8 mouse cellular contexts compared by ENCODE assay signal in genomic region chr11:70465824-70466223, GRCm38 (mm10). TPM values are rescaled to one million over a fixed set of nuclear protein-coding genes. Genes with fewer than 3 reads are reported as not detected.
DNase-seq lines count a peak whose midpoint lies in the region; ATAC-seq and TF ChIP-seq lines count a peak whose summit lies in the region.

No protein-coding gene starts in this region.

- no peaks in the 10 kb centered on the region for H3K36me3 ChIP-seq in testis, adult 2 months (ENCODE audit: control insufficient read depth, insufficient read depth, low read length)
- no peaks in the 10 kb centered on the region for H3K36me3 ChIP-seq in lung, postnatal 0 days (ENCODE audit: insufficient read depth, low read length)

- no peak for TF ChIP-seq EP300 in lung, postnatal 0 days (IDR thresholded peaks at IDR 0.05)

- no peak for TF ChIP-seq POLR2A in testis, adult 2 months (IDR thresholded peaks at IDR 0.05; ENCODE audit: control insufficient read depth, low read depth, low read length)

- 2% methylated on average over 23 of the region's 23 CpGs for WGBS in lung, postnatal 0 days

- H3K27ac ChIP-seq in testis, adult 2 months (ENCODE audit: control insufficient read depth, insufficient read depth, low read depth, low read length), result no peak overlapping the region
- no peak overlapping the region for H3K27ac ChIP-seq in lung, postnatal 0 days (ENCODE audit: low read length)

- ATAC-seq in lung, postnatal 0 days, result no peak
- ATAC-seq in inflammation-experienced regulatory T-cells, adult 6 months, result no peak

- peak; percentile 46 for DNase-seq in adrenal gland, postnatal 14 days
- DNase-seq in adrenal gland, adult 8-10 months, result no peak
- DNase-seq in testis, postnatal 14 days (ENCODE audit: low spot score), result no peak
- peak; percentile 34 to 47 for DNase-seq in kidney, adult 8-10 months
- peak; percentile 48 for DNase-seq in lung, postnatal 0 days (ENCODE audit: low spot score)
- DNase-seq in frontal cortex, postnatal 25 days (ENCODE audit: low spot score in 2 of 2), result no peak

- peak overlapping the region; percentile 19 for H3K4me3 ChIP-seq in testis, adult 2 months (ENCODE audit: control insufficient read depth, low read depth, low read length)
- peak overlapping the region; percentile 21; the same call in 1 of the 2 replicates for H3K4me3 ChIP-seq in lung, postnatal 0 days (ENCODE audit: low read depth, low read length)

- TF ChIP-seq CTCF in testis, adult 2 months (IDR thresholded peaks at IDR 0.05; ENCODE audit: control insufficient read depth, insufficient read depth, insufficient replicate concordance, low read depth, low read length), result no peak
- no peak for TF ChIP-seq CTCF in lung, postnatal 0 days (IDR thresholded peaks at IDR 0.05)

- peaks cover 9% of the 10 kb centered on the region for H3K4me1 ChIP-seq in testis, adult 2 months (ENCODE audit: control insufficient read depth, insufficient read depth, low read length)
- H3K4me1 ChIP-seq in lung, postnatal 0 days (ENCODE audit: insufficient read depth, low read depth, low read length), result peaks cover 6% of the 10 kb centered on the region; the same call in 1 of the 2 replicates

- H3K9ac ChIP-seq in lung, postnatal 0 days (replicated peaks; ENCODE audit: low read depth), result 0 out of 2 replicates have a peak overlapping the region, but pooled peaks have one; percentile 19

- H3K9me3 ChIP-seq in lung, postnatal 0 days (ENCODE audit: low read length), result no peaks in the 10 kb centered on the region

- no peaks in the 10 kb centered on the region for H3K27me3 ChIP-seq in testis, adult 2 months (ENCODE audit: control insufficient read depth, insufficient read depth, low read length)
- H3K27me3 ChIP-seq in lung, postnatal 0 days (replicated peaks; ENCODE audit: insufficient read depth, low read length), result no peaks in the 10 kb centered on the region

- peak overlapping the region; percentile 61 for H3K4me2 ChIP-seq in lung, postnatal 0 days (replicated peaks; ENCODE audit: low read depth, low read length)

RNA-seq across cellular contexts. Expression of gene Cxcl16, which starts 6.0 kb away (rescaled TPM):
- total RNA-seq in adrenal gland, postnatal 14 days (2021), result 4.0 and 6.0 TPM in 2 replicates
- total RNA-seq in adrenal gland, adult 8-10 months (2022), result 10 to 100 TPM in 3 of 4 experiments, 1 to 10 TPM in 1; 9.4 to 18.2 (median 16.1) TPM
- 3.2 and 3.9 TPM in 2 replicates for polyA plus RNA-seq in testis, adult 2 months (2012; rRNA removed)
- polyA plus RNA-seq in lung, postnatal 0 days (2015; fragmentation: Nextera tagmentation; extraction: Ambion mirVana), result 45.1 and 52.3 TPM in 2 replicates
- polyA plus RNA-seq in inflammation-experienced regulatory T-cells, adult 6 months (2017; shearing (Covaris generic)), result under 1 TPM; 0.62 to 0.85 (median 0.72) TPM

RNA-seq across cellular contexts. Expression of gene Zmynd15, which starts 6.6 kb away (rescaled TPM):
- 1.3 and 1.5 TPM in 2 replicates for total RNA-seq in adrenal gland, postnatal 14 days (2021)
- total RNA-seq in adrenal gland, adult 8-10 months (2022), result 1 to 10 TPM; 1.7 to 4.3 (median 3.0) TPM
- polyA plus RNA-seq in testis, adult 2 months (2012; rRNA removed), result 186 and 201 TPM in 2 replicates
- 1.0 and 1.4 TPM in 2 replicates for polyA plus RNA-seq in lung, postnatal 0 days (2015; fragmentation: Nextera tagmentation; extraction: Ambion mirVana)
- not detected for polyA plus RNA-seq in inflammation-experienced regulatory T-cells, adult 6 months (2017; shearing (Covaris generic))

RNA-seq across cellular contexts. Expression of gene Med11, which starts 14.1 kb away (rescaled TPM):
- total RNA-seq in adrenal gland, postnatal 14 days (2021), result 18.1 and 23.3 TPM in 2 replicates
- 10 to 100 TPM; 23.4 to 24.4 (median 24.2) TPM for total RNA-seq in adrenal gland, adult 8-10 months (2022)
- 8.3 and 10.2 TPM in 2 replicates for polyA plus RNA-seq in testis, adult 2 months (2012; rRNA removed)
- polyA plus RNA-seq in lung, postnatal 0 days (2015; fragmentation: Nextera tagmentation; extraction: Ambion mirVana), result 37.3 and 37.9 TPM in 2 replicates
- polyA plus RNA-seq in inflammation-experienced regulatory T-cells, adult 6 months (2017; shearing (Covaris generic)), result 10 to 100 TPM; 76.7 to 81.3 (median 80.3) TPM

RNA-seq across cellular contexts. Expression of gene Arrb2, which starts 33.4 kb away (rescaled TPM):
- total RNA-seq in adrenal gland, postnatal 14 days (2021), result 17.5 and 32.6 TPM in 2 replicates
- total RNA-seq in adrenal gland, adult 8-10 months (2022), result 10 to 100 TPM; 22.0 to 51.3 (median 33.9) TPM
- polyA plus RNA-seq in testis, adult 2 months (2012; rRNA removed), result 8.9 and 10.6 TPM in 2 replicates
- polyA plus RNA-seq in lung, postnatal 0 days (2015; fragmentation: Nextera tagmentation; extraction: Ambion mirVana), result 12.7 and 13.7 TPM in 2 replicates
- 100 to 1,000 TPM in 2 of 3 experiments, 10 to 100 TPM in 1; 50.6 to 129 (median 119) TPM for polyA plus RNA-seq in inflammation-experienced regulatory T-cells, adult 6 months (2017; shearing (Covaris generic))

RNA-seq across cellular contexts. Expression of gene Tm4sf5, which starts 39.2 kb away (rescaled TPM):
- total RNA-seq in adrenal gland, postnatal 14 days (2021), result not detected in 2 replicates
- not detected for total RNA-seq in adrenal gland, adult 8-10 months (2022)
- 1.2 TPM in 2 replicates for polyA plus RNA-seq in testis, adult 2 months (2012; rRNA removed)
- polyA plus RNA-seq in lung, postnatal 0 days (2015; fragmentation: Nextera tagmentation; extraction: Ambion mirVana), result 2.6 and 3.8 TPM in 2 replicates
- polyA plus RNA-seq in inflammation-experienced regulatory T-cells, adult 6 months (2017; shearing (Covaris generic)), result 1 to 10 TPM; 1.6 to 3.2 (median 2.3) TPM

Comparison
In these comparisons a context has a peak if more than half of its experiments do, and no peak if none do; other contexts are left out.
1. DNase-seq: peak in adrenal gland, postnatal 14 days (single experiment), kidney, adult 8-10 months (2 of 2) and lung, postnatal 0 days (single experiment); none in adrenal gland, adult 8-10 months (single experiment), testis, postnatal 14 days (single experiment) and frontal cortex, postnatal 25 days (0 of 2).
2. RNA of gene Zmynd15, which starts 6.6 kb away (polyA plus RNA-seq): 186 to 201 TPM in testis, adult 2 months; 1.0 to 1.4 TPM in lung, postnatal 0 days and not detected in inflammation-experienced regulatory T-cells, adult 6 months; every median in the first group is over 10 times any median in the second.